Mouse (Mus musculus): Measurements from ENCODE around the gene Gdpd3. TPM values are rescaled to one million over a fixed set of nuclear protein-coding genes. Genes with fewer than 3 reads are reported as not detected.

Gdpd3 gene
- polyA plus RNA-seq, 1 experiment = 7.7 TPM

DNA sequence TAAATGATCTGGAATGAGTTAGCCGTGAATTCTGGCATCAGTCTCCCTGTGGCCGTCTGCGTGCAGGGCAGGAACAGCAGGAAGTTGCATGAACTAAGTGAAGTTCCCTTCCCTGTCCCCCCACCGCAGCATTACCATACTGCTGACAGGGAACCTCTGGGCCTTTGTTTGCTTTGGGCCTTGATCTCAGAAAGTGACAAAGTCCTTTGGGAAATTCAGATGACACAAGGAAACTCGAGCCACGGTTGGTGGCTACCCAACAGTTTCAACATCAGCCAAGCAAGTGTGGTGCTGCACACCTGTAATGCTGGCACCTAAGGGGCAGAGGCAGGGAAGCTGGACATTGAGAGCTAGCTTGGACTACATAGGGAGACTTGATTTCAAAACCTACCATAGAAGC, 19.3 kb upstream of the Gdpd3 start:
- Histone ChIP-seq H3K4me1 (ENCODE audit: control insufficient read depth, insufficient read depth, insufficient read length) (peaks cover 11% of the 10 kb centered on the region; the same call in 1 of the 2 replicates), H3K4me3 (ENCODE audit: extremely low read depth, insufficient read depth, insufficient read length) (no peak overlapping the region), H3K27me3 (ENCODE audit: control insufficient read depth, insufficient read depth, low read length) (no peaks in the 10 kb centered on the region), H3K36me3 (ENCODE audit: control insufficient read depth, insufficient read depth, low read length) (no peaks in the 10 kb centered on the region), H3K27ac (ENCODE audit: insufficient read depth, low read length) (peak overlapping the region; percentile 55)
- DNase-seq (ENCODE audit: low read depth in 1 of 2, low spot score in 2 of 2) = peak in 1 of 2 experiments; percentile 34
- WGBS = 13% methylated on average over 6 of the region's 6 CpGs
- TF ChIP-seq POLR2A (IDR thresholded peaks at IDR 0.05; ENCODE audit: low read depth, low read length) (no peak), CTCF (IDR thresholded peaks at IDR 0.05; ENCODE audit: extremely low read depth, insufficient read depth, insufficient read length, insufficient replicate concordance) (no peak)

DNA sequence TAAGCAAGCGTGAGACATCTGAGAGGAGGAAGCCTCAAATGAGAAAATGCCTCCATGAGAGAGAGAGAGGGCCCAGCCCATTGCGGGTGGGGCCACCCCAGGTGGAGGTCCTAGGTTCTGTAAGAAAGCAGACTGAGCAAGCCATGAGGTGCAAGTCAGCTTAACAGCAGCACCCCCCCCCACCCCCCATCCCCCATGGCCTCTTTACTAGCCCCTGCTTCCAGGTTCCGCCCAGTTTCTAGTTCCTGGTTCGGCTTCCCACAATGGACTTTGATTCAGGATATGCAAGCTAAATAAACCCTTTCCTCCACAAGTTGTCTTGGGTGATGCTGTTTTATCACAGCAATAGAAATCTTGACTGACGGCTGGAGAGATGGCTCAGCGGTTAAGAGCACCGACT, 17.3 kb upstream of the Gdpd3 start:
- no peaks in the 10 kb centered on the region for H3K27me3 ChIP-seq (ENCODE audit: control insufficient read depth, insufficient read depth, low read length)
- WGBS = 84% methylated on average over 7 of the region's 7 CpGs
- peaks cover 11% of the 10 kb centered on the region; the same call in 1 of the 2 replicates for H3K4me1 ChIP-seq (ENCODE audit: control insufficient read depth, insufficient read depth, insufficient read length)
- DNase-seq (ENCODE audit: low read depth in 1 of 2, low spot score in 2 of 2) = no peak
- TF ChIP-seq CTCF (IDR thresholded peaks at IDR 0.05; ENCODE audit: extremely low read depth, insufficient read depth, insufficient read length, insufficient replicate concordance) = no peak
- no peak for TF ChIP-seq POLR2A (IDR thresholded peaks at IDR 0.05; ENCODE audit: low read depth, low read length)
- no peak overlapping the region for H3K27ac ChIP-seq (ENCODE audit: insufficient read depth, low read length)
- H3K36me3 ChIP-seq (ENCODE audit: control insufficient read depth, insufficient read depth, low read length) = no peaks in the 10 kb centered on the region
- H3K4me3 ChIP-seq (ENCODE audit: extremely low read depth, insufficient read depth, insufficient read length) = no peak overlapping the region

DNA sequence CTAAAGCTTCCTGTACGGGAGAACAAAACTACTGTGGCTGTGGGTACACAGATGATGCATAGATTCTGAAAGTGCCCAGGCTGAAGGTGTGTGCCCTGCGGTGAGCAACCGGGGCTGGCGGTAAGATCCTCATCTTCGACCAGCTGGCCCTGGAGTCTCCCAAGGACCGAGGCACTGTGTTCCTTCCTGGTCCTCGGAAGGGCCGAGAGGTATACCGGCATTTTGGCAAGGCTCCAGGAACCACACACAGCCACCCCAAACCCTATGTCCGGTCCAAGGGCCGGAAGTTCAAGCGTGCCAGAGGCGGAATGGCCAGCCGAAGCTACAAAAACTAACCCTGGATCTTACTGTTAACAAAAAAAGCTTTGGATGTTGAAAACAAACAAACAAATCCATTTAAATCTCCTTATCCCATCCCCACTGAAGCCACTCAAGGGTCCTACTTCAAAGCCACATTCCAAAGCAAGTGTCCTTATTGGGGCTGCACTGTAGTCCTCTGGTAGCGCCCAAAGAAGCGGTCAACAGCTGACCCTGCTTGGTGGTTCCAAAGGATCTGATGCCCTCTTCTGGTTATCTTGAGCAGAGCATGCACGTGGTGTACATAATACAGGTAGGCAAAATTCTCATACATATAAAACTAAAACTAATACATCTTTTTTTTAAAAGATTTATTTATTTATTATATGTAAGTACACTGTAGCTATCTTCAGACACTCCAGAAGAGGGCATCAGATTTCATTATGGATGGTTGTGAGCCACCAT, 16.4 kb upstream of the Gdpd3 start:
- DNase-seq (ENCODE audit: low read depth in 1 of 2, low spot score in 2 of 2) = no peak
- no peak for TF ChIP-seq POLR2A (IDR thresholded peaks at IDR 0.05; ENCODE audit: low read depth, low read length)
- no peak for TF ChIP-seq CTCF (IDR thresholded peaks at IDR 0.05; ENCODE audit: extremely low read depth, insufficient read depth, insufficient read length, insufficient replicate concordance)
- 94% methylated on average over 17 of the region's 17 CpGs for WGBS
- peaks cover 15% of the 10 kb centered on the region; the same call in 1 of the 2 replicates for H3K4me1 ChIP-seq (ENCODE audit: control insufficient read depth, insufficient read depth, insufficient read length)
- H3K27me3 ChIP-seq (ENCODE audit: control insufficient read depth, insufficient read depth, low read length) = no peaks in the 10 kb centered on the region
- no peaks in the 10 kb centered on the region for H3K36me3 ChIP-seq (ENCODE audit: control insufficient read depth, insufficient read depth, low read length)
- no peak overlapping the region for H3K4me3 ChIP-seq (ENCODE audit: extremely low read depth, insufficient read depth, insufficient read length)
- no peak overlapping the region for H3K27ac ChIP-seq (ENCODE audit: insufficient read depth, low read length)

DNA sequence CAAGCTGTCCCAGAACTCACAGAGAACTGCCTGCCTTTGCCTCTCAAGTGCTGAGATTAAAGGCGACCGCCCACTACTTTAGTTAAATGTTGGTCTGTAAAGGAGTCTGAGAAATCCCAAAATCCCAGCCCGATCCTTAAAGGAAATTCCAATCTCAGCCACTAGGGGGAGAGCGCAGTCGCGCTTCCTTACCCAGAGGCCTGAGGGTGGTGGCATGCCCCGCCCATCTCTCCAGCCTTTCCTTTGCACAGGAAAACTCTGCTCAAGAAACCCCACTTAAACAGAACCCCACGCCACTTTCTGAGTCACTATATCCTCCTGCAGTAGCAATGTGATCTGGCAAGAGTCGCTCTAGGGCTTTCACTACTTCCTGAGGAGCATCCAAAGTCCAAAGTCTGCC, 11.3 kb upstream of the Gdpd3 start:
- Histone ChIP-seq H3K4me3 (ENCODE audit: extremely low read depth, insufficient read depth, insufficient read length) (peak overlapping the region; percentile 10; the same call in 1 of the 2 replicates), H3K27me3 (ENCODE audit: control insufficient read depth, insufficient read depth, low read length) (no peaks in the 10 kb centered on the region), H3K4me1 (ENCODE audit: control insufficient read depth, insufficient read depth, insufficient read length) (peaks cover 4% of the 10 kb centered on the region; the same call in 1 of the 2 replicates), H3K27ac (ENCODE audit: insufficient read depth, low read length) (0 out of 2 replicates have a peak overlapping the region, but pooled peaks have one; percentile 12), H3K36me3 (ENCODE audit: control insufficient read depth, insufficient read depth, low read length) (no peaks in the 10 kb centered on the region)
- WGBS = 2% methylated on average over 9 of the region's 9 CpGs
- TF ChIP-seq CTCF (IDR thresholded peaks at IDR 0.05; ENCODE audit: extremely low read depth, insufficient read depth, insufficient read length, insufficient replicate concordance) (peak; percentile 69; the same call in 1 of the 2 replicates), POLR2A (IDR thresholded peaks at IDR 0.05; ENCODE audit: low read depth, low read length) (no peak)
- peak in 1 of 2 experiments; percentile 53 for DNase-seq (ENCODE audit: low read depth in 1 of 2, low spot score in 2 of 2)

DNA sequence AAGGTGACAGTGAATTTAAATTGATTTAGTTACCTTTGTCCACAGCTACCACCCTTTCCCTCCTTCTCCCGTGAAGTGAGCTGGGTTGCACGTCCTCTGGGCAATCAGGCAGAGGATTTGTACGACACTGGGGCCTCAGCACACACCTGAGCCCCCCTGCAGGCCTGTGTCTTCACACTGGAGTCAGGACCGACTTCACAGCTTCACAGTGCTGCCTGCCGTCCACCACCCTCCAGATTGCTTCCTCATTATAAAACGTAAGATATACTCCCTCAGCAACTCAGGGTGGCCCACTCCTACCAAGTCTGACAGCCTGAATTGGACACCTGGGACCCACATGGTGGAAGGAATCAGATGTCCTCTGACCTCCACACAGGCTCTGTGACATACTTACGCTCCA, 7.6 kb upstream of the Gdpd3 start:
- peaks cover 10% of the 10 kb centered on the region; the same call in 1 of the 2 replicates for H3K4me1 ChIP-seq (ENCODE audit: control insufficient read depth, insufficient read depth, insufficient read length)
- no peak overlapping the region for H3K4me3 ChIP-seq (ENCODE audit: extremely low read depth, insufficient read depth, insufficient read length)
- no peaks in the 10 kb centered on the region; the same call in 1 of the 2 replicates for H3K36me3 ChIP-seq (ENCODE audit: control insufficient read depth, insufficient read depth, low read length)
- TF ChIP-seq CTCF (IDR thresholded peaks at IDR 0.05; ENCODE audit: extremely low read depth, insufficient read depth, insufficient read length, insufficient replicate concordance) = no peak
- no peak for TF ChIP-seq POLR2A (IDR thresholded peaks at IDR 0.05; ENCODE audit: low read depth, low read length)
- WGBS = 82% methylated on average over 7 of the region's 7 CpGs
- no peak for DNase-seq (ENCODE audit: low read depth in 1 of 2, low spot score in 2 of 2)
- H3K27ac ChIP-seq (ENCODE audit: insufficient read depth, low read length) = no peak overlapping the region
- no peaks in the 10 kb centered on the region for H3K27me3 ChIP-seq (ENCODE audit: control insufficient read depth, insufficient read depth, low read length)

DNA sequence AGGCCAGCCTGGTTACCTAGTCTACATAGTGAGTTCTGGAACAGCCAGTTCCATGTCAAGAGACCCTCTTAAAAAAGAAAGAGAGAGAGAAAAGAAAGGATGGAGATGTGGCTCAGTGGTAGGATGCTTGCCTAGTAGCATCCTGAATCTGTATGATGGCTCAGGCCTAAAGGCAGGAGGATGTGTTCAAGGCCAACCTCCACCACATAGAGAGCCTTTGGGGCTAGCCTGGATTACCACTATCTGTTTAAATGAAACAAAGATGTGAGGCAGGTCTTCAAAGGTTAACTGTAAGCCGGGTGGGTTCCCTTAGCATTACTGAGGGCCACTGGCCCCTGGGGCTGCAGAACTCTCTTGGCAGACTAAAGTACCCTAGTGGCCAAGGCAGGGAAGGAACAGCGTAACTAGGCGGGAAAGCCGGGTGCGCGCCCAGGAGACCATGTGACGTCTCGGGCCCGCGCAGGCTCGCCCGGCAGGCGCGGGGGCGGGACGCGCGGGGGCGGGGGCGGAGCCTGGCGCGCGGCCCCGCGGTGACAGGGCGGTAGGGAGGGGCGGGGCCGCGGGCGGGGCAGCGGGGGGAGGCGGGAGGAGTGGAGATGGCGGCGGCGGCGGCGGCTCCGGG, 7.0 kb upstream of the Gdpd3 start, which contains the start of gene Mapk3:
TSS of gene Mapk3 (plus strand) at position 552 of the 622 bp plus-strand sequence.
- TF ChIP-seq POLR2A (IDR thresholded peaks at IDR 0.05; ENCODE audit: low read depth, low read length) (no peak), CTCF (IDR thresholded peaks at IDR 0.05; ENCODE audit: extremely low read depth, insufficient read depth, insufficient read length, insufficient replicate concordance) (peak; percentile 62; the same call in 1 of the 2 replicates)
- Histone ChIP-seq H3K36me3 (ENCODE audit: control insufficient read depth, insufficient read depth, low read length) (no peaks in the 10 kb centered on the region; the same call in 1 of the 2 replicates), H3K27ac (ENCODE audit: insufficient read depth, low read length) (peak within 1 kb of the TSS; percentile 63), H3K27me3 (ENCODE audit: control insufficient read depth, insufficient read depth, low read length) (no peaks in the 10 kb centered on the region), H3K4me3 (ENCODE audit: extremely low read depth, insufficient read depth, insufficient read length) (peak within 1 kb of the TSS; percentile 78), H3K4me1 (ENCODE audit: control insufficient read depth, insufficient read depth, insufficient read length) (peaks cover 10% of the 10 kb centered on the region; the same call in 1 of the 2 replicates)
- WGBS = 2% methylated on average over 34 of the region's 38 CpGs
- DNase-seq (ENCODE audit: low read depth in 1 of 2, low spot score in 2 of 2) = peak; percentile 82 to 86
